Mouse (Mus musculus) cerebellum, postnatal 25 days (tissue): ENCODE measurements at regions not wholly inside any gene's neighbourhood (a gene's known extent, or its start where the extent isn't known, plus 50 kb on each side); places are given as distances from the start of the nearest gene placed in this dataset.

ENCODE experiments used
- DNase-seq, 2 experiments: peaks; one replicate each; pipeline ENCODE4 v3.0.0; 2021; ENCODE audit warnings: mixed read lengths in 2 of 2

- peak; percentile 11 to 33 for DNase-seq
Observed at GRCm38 (mm10) chr2:40000456-40000855, 774.2 kb upstream of the Ppp6c start.
